Mouse (Mus musculus): Measurements from ENCODE around the gene Trappc2l. TPM values are rescaled to one million over a fixed set of nuclear protein-coding genes. Genes with fewer than 3 reads are reported as not detected.
A peak's percentile ranks its signal among the peaks of the same experiment; 100 is the strongest.

Trappc2l gene
- polyA plus RNA-seq, 1 experiment from 2014 or later = 84.8 TPM

DNA sequence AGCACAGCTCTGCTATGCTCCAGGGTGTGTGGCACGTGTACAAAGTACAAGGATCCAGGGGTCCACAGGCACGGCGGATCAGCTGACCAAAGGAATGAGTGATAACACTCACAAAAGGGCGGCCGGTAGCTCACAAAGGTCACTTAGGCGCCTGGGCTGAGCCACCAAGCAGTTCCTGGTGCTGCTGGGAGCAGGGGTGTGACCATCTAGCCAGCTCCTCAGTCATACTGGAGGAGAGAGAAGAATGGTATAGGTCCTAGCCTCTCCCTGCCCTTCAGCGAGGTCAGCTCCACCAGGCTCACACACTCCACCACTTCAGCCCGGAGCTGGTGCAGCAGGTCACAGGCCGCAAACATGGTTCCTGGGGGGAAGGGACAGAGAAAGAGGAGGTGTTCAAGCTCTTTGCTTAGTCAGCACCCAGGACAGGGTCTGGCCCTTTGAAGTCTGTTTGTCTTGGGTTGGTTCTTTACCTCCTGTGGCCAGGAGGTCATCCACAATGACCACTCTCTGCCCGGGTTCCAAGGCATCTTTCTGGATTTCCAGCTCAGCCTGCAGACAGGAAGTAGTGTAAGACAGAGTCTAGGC lies 36.7 kb upstream of the Trappc2l start:
- 0 out of 4 replicates have a peak overlapping the region, but pooled peaks of 1 of the 2 experiments have one; percentile 2 for H3K4me3 ChIP-seq (ENCODE audit: control insufficient read depth in 1 of 2, insufficient read depth in 1 of 2, low read depth in 1 of 2, low read length in 2 of 2)
- H3K9me3 ChIP-seq (ENCODE audit: control insufficient read depth, low read length) = no peaks in the 10 kb centered on the region
- 9% methylated on average over 10 of the region's 10 CpGs for WGBS
- peak overlapping the region; percentile 8; the same call in 1 of the 2 replicates for H3K9ac ChIP-seq (ENCODE audit: low read length)
- H3K4me1 ChIP-seq (ENCODE audit: control insufficient read depth in 2 of 2, insufficient read depth in 2 of 2, low read length in 2 of 2) = peaks cover 23 to 37% of the 10 kb centered on the region in 2 experiments
- H3K36me3 ChIP-seq (ENCODE audit: control insufficient read depth, insufficient read depth, low read length) = peaks cover 47% of the 10 kb centered on the region
- peak overlapping the region; percentile 83 for H3K4me2 ChIP-seq (ENCODE audit: low read length)
- H3K27ac ChIP-seq (replicated peaks in 1 of 2; ENCODE audit: control insufficient read depth in 1 of 2, insufficient read depth in 1 of 2, low read depth in 2 of 2, low read length in 2 of 2) = peak overlapping the region; percentile 20 to 53; a peak in 2 of 4 replicates
- H3K27me3 ChIP-seq (ENCODE audit: control insufficient read depth, insufficient read depth, low read length) = no peaks in the 10 kb centered on the region
- ATAC-seq (ENCODE audit: insufficient number of reproducible peaks, insufficient read depth, low FRiP score, low read depth) = no peak

DNA sequence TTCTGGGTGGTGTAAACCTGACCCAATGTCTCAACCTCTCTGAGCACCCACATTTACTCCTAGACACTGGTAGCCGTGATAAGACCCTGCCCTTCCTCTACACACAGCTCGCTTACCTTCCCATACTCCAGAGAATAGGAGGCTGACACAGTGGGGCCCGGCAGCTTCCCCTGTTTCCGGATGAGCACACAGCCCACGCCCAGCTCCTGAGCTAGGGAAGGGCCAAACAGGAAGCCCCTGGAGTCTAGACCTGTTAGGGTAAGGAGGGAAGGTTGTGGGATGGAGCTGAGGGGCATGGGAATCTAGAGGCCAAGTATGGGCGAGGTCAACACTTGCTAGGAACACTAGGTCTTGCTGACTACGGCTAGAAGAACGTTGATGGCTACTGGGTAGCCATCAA lies 36.2 kb upstream of the Trappc2l start:
- 0 out of 4 replicates have a peak overlapping the region, but pooled peaks of 1 of the 2 experiments have one; percentile 2 for H3K4me3 ChIP-seq (ENCODE audit: control insufficient read depth in 1 of 2, insufficient read depth in 1 of 2, low read depth in 1 of 2, low read length in 2 of 2)
- H3K27ac ChIP-seq (replicated peaks in 1 of 2; ENCODE audit: control insufficient read depth in 1 of 2, insufficient read depth in 1 of 2, low read depth in 2 of 2, low read length in 2 of 2) = 0 out of 4 replicates have a peak overlapping the region, but pooled peaks of 1 of the 2 experiments have one; percentile 53
- H3K27me3 ChIP-seq (ENCODE audit: control insufficient read depth, insufficient read depth, low read length) = no peaks in the 10 kb centered on the region
- H3K36me3 ChIP-seq (ENCODE audit: control insufficient read depth, insufficient read depth, low read length) = peaks cover 41% of the 10 kb centered on the region
- no peaks in the 10 kb centered on the region for H3K9me3 ChIP-seq (ENCODE audit: control insufficient read depth, low read length)
- peak overlapping the region; percentile 90; the same call in 1 of the 2 replicates for H3K9ac ChIP-seq (ENCODE audit: low read length)
- ATAC-seq (ENCODE audit: insufficient number of reproducible peaks, insufficient read depth, low FRiP score, low read depth) = no peak
- peaks cover 25 to 36% of the 10 kb centered on the region in 2 experiments for H3K4me1 ChIP-seq (ENCODE audit: control insufficient read depth in 2 of 2, insufficient read depth in 2 of 2, low read length in 2 of 2)
- H3K4me2 ChIP-seq (ENCODE audit: low read length) = peak overlapping the region; percentile 83
- WGBS = 60% methylated on average over 8 of the region's 8 CpGs

DNA sequence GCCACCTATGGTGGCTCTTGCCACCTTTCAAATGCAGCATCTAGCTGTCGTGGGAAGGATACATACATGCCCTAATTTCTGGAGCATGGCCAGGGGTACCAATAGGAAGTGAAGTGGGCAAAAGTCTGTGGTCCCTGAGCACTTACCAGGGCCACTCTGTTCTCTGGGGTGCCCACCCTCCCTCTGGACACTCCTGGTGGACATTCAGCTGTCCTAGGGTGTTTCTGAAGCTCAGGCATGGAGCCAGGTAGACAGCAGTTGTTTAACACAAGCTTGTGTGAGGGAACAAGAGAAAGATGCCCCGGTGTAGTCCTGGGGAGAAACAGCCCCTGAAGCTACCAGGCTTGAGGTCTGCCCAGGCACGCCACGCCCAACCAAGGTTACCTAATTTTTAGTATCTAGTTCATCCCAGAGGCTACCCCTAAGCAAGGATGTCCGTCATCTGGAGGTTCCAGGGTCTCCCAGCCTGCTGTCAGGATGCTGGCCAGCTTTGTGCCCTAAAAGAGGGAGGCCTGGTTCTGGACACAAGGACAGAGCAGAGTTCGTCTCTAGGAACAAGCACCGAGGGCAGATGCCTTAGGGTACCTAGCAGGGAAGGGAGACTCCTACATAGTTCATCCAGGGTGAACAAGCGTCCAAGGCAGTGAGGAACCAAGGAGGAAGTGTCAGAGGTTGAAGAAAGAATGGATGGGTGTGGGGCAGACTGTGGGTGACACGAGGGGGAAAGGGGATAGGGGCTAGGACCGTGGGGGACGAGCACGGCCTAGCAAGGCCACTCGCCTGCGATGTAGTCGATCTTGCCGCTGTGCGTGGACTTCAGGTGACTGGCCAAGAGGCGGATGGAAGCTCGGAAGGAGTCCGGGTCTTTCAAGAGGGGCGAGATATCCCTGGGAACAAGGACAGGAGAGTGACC lies 35.4 kb upstream of the Trappc2l start:
- Histone ChIP-seq H3K27ac (replicated peaks in 1 of 2; ENCODE audit: control insufficient read depth in 1 of 2, insufficient read depth in 1 of 2, low read depth in 2 of 2, low read length in 2 of 2) (peak overlapping the region in 1 of 2 experiments; percentile 60; a peak in 2 of 4 replicates), H3K27me3 (ENCODE audit: control insufficient read depth, insufficient read depth, low read length) (no peaks in the 10 kb centered on the region), H3K4me2 (ENCODE audit: low read length) (peak overlapping the region; percentile 83), H3K4me1 (ENCODE audit: control insufficient read depth in 2 of 2, insufficient read depth in 2 of 2, low read length in 2 of 2) (peaks cover 25 to 36% of the 10 kb centered on the region in 2 experiments), H3K9ac (ENCODE audit: low read length) (peak overlapping the region; percentile 90), H3K4me3 (ENCODE audit: control insufficient read depth in 1 of 2, insufficient read depth in 1 of 2, low read depth in 1 of 2, low read length in 2 of 2) (peak overlapping the region; percentile 67 to 73), H3K9me3 (ENCODE audit: control insufficient read depth, low read length) (no peaks in the 10 kb centered on the region), H3K36me3 (ENCODE audit: control insufficient read depth, insufficient read depth, low read length) (peaks cover 34% of the 10 kb centered on the region)
- 0 out of 2 replicates have a peak, but pooled peaks have one; percentile 3 for ATAC-seq (ENCODE audit: insufficient number of reproducible peaks, insufficient read depth, low FRiP score, low read depth)
- 17% methylated on average over 21 of the region's 21 CpGs for WGBS

DNA sequence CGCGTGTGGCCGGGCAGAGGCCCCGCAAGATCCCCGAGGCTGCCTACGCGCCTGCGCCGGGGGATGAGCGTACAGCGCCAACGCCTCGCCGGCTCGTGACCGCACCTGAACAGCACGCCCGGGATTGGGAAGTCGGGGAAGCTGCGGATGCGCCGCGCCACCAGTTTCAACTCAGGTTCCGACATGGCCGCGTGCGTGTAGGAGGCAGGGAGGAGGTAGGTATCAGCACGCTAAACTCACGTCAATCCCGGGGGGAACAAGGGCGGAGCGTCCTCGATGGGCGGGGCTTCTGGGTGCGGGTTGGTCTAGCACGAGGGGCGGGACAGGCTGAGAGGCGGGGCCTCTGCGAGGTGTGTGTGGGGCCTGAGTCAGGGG lies 34.8 kb upstream of the Trappc2l start, which contains the start of gene Aprt:
Gene Aprt (minus strand): TSS at position 262 of the 375 bp plus-strand sequence.
- Histone ChIP-seq H3K9me3 (ENCODE audit: control insufficient read depth, low read length) (no peaks in the 10 kb centered on the region), H3K4me3 (ENCODE audit: control insufficient read depth in 1 of 2, insufficient read depth in 1 of 2, low read depth in 1 of 2, low read length in 2 of 2) (peak within 1 kb of the TSS; percentile 67 to 73), H3K4me2 (ENCODE audit: low read length) (peak within 1 kb of the TSS; percentile 83), H3K4me1 (ENCODE audit: control insufficient read depth in 2 of 2, insufficient read depth in 2 of 2, low read length in 2 of 2) (peaks cover 25 to 36% of the 10 kb centered on the region in 2 experiments), H3K36me3 (ENCODE audit: control insufficient read depth, insufficient read depth, low read length) (peaks cover 28% of the 10 kb centered on the region), H3K27me3 (ENCODE audit: control insufficient read depth, insufficient read depth, low read length) (no peaks in the 10 kb centered on the region), H3K27ac (replicated peaks in 1 of 2; ENCODE audit: control insufficient read depth in 1 of 2, insufficient read depth in 1 of 2, low read depth in 2 of 2, low read length in 2 of 2) (peak within 1 kb of the TSS in 1 of 2 experiments; percentile 60; a peak in 2 of 4 replicates), H3K9ac (ENCODE audit: low read length) (peak within 1 kb of the TSS; percentile 90)
- ATAC-seq (ENCODE audit: insufficient number of reproducible peaks, insufficient read depth, low FRiP score, low read depth) = peak; percentile 86
- WGBS = under 1% methylated on average over 38 of the region's 39 CpGs

DNA sequence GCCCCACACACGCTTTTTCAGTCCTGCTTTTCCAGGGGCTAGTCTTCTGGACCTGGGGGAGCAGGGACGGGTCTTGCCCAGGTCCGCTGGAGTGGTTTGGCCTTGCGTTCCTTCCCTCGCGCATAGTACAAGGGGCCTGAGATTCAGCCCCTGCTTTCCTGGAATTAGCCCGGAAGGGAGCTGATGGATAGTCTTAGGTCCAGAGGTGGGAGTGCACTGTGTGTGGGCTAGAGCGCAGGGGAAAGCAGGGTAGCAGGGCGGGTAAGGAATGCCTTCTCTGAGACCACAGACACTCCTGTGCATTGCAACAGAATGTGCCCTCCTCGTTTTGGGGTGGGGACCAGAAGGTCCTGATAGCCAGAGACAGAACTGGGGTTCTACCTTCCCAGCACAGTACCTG lies 34.3 kb upstream of the Trappc2l start:
- peaks cover 23% of the 10 kb centered on the region for H3K36me3 ChIP-seq (ENCODE audit: control insufficient read depth, insufficient read depth, low read length)
- peak overlapping the region; percentile 67 to 73 for H3K4me3 ChIP-seq (ENCODE audit: control insufficient read depth in 1 of 2, insufficient read depth in 1 of 2, low read depth in 1 of 2, low read length in 2 of 2)
- H3K27me3 ChIP-seq (ENCODE audit: control insufficient read depth, insufficient read depth, low read length) = no peaks in the 10 kb centered on the region
- H3K4me1 ChIP-seq (ENCODE audit: control insufficient read depth in 2 of 2, insufficient read depth in 2 of 2, low read length in 2 of 2) = peaks cover 25 to 36% of the 10 kb centered on the region in 2 experiments
- peak overlapping the region; percentile 90; the same call in 1 of the 2 replicates for H3K9ac ChIP-seq (ENCODE audit: low read length)
- no peaks in the 10 kb centered on the region for H3K9me3 ChIP-seq (ENCODE audit: control insufficient read depth, low read length)
- peak; percentile 8; the same call in 1 of the 2 replicates for ATAC-seq (ENCODE audit: insufficient number of reproducible peaks, insufficient read depth, low FRiP score, low read depth)
- H3K4me2 ChIP-seq (ENCODE audit: low read length) = peak overlapping the region; percentile 83
- H3K27ac ChIP-seq (replicated peaks in 1 of 2; ENCODE audit: control insufficient read depth in 1 of 2, insufficient read depth in 1 of 2, low read depth in 2 of 2, low read length in 2 of 2) = no peak overlapping the region
- WGBS = 51% methylated on average over 10 of the region's 10 CpGs

DNA sequence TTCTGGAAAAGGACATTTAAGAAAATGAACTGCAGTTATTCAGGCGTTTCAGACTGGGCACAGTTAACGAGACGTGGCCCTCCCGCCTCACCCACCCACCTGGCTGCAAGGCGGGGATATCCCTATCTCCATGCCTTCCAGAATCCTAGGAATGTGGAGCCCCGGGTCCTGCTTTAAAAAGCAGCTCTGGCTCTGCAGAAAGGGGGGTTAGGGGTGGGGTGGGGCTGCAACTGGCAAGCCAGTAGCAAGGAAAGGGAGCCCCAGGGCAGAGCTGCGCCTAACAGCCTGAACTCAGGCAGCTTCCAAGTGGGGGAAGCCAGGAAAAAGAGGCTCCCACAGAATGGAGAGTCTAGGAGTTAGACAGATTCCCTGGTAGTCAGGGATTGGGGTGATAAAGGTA lies 32.2 kb upstream of the Trappc2l start:
- Histone ChIP-seq H3K9ac (ENCODE audit: low read length) (no peak overlapping the region; the same call in 1 of the 2 replicates), H3K9me3 (ENCODE audit: control insufficient read depth, low read length) (no peaks in the 10 kb centered on the region), H3K36me3 (ENCODE audit: control insufficient read depth, insufficient read depth, low read length) (peaks cover 3% of the 10 kb centered on the region), H3K27ac (replicated peaks in 1 of 2; ENCODE audit: control insufficient read depth in 1 of 2, insufficient read depth in 1 of 2, low read depth in 2 of 2, low read length in 2 of 2) (no peak overlapping the region), H3K27me3 (ENCODE audit: control insufficient read depth, insufficient read depth, low read length) (no peaks in the 10 kb centered on the region), H3K4me3 (ENCODE audit: control insufficient read depth in 1 of 2, insufficient read depth in 1 of 2, low read depth in 1 of 2, low read length in 2 of 2) (no peak overlapping the region), H3K4me1 (ENCODE audit: control insufficient read depth in 2 of 2, insufficient read depth in 2 of 2, low read length in 2 of 2) (peaks cover 25 to 34% of the 10 kb centered on the region in 2 experiments), H3K4me2 (ENCODE audit: low read length) (no peak overlapping the region)
- WGBS = 32% methylated on average over 7 of the region's 7 CpGs
- no peak for ATAC-seq (ENCODE audit: insufficient number of reproducible peaks, insufficient read depth, low FRiP score, low read depth)

DNA sequence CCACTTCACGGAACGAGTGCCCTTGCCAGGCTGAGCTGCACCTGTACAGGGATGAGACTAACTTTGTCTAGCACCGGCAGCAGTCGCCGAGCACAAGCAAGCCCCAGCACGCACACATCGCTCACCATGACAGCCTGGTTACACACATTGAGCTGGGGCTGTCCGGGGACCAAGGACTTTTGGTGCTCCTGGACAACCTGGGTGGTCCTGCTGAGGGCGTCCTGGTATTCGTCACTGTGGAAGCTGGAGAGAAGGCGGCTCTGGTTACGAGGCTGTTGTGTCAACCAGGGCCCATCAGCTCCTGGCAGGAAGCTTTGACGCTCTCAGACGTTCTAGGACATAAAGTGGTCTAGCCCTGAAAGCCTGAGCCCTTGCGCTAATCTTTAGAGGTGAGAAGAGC lies 30.5 kb upstream of the Trappc2l start:
- Histone ChIP-seq H3K9me3 (ENCODE audit: control insufficient read depth, low read length) (no peaks in the 10 kb centered on the region), H3K27ac (replicated peaks in 1 of 2; ENCODE audit: control insufficient read depth in 1 of 2, insufficient read depth in 1 of 2, low read depth in 2 of 2, low read length in 2 of 2) (no peak overlapping the region), H3K9ac (ENCODE audit: low read length) (no peak overlapping the region), H3K4me3 (ENCODE audit: control insufficient read depth in 1 of 2, insufficient read depth in 1 of 2, low read depth in 1 of 2, low read length in 2 of 2) (no peak overlapping the region), H3K27me3 (ENCODE audit: control insufficient read depth, insufficient read depth, low read length) (no peaks in the 10 kb centered on the region), H3K4me1 (ENCODE audit: control insufficient read depth in 2 of 2, insufficient read depth in 2 of 2, low read length in 2 of 2) (peaks cover 9 to 21% of the 10 kb centered on the region in 2 experiments; a peak in 3 of 4 replicates), H3K36me3 (ENCODE audit: control insufficient read depth, insufficient read depth, low read length) (no peaks in the 10 kb centered on the region), H3K4me2 (ENCODE audit: low read length) (no peak overlapping the region)
- WGBS = 44% methylated on average over 15 of the region's 15 CpGs
- no peak for ATAC-seq (ENCODE audit: insufficient number of reproducible peaks, insufficient read depth, low FRiP score, low read depth)
